Mouse (Mus musculus) MEL (cell line): Measurements from ENCODE around the gene Tyrobp.

Experiments used
- CHD2 ChIP-seq: IDR thresholded peaks from 2 replicates; pipeline ENCODE4 v1.6.1; 2011; ENCODE audit warnings: low read length, improper control_type of control experiment
- CTCF ChIP-seq, 3 experiments: IDR thresholded peaks in 2 of 3; conservative IDR thresholded peaks in 1 of 3; 2 replicates each; pipeline ENCODE4 v1.5.1; 2011 to 2012; ENCODE audit warnings: low read length in 3 of 3, low read depth in 2 of 3, mild to moderate bottlenecking in 2 of 3, improper control_type of control experiment in 1 of 3, inconsistent platforms in 1 of 3, mixed read lengths in 1 of 3, moderate library complexity in 1 of 3; ENCODE audit not compliant: control insufficient read depth in 1 of 3, insufficient read depth in 1 of 3, poor library complexity in 1 of 3, severe bottlenecking in 1 of 3
- ELF1 ChIP-seq: IDR thresholded peaks from 2 replicates; pipeline ENCODE4 v1.6.1; 2014; ENCODE audit warnings: low read depth, mild to moderate bottlenecking, inconsistent platforms, low read length, improper control_type of control experiment, moderate library complexity
- EP300 ChIP-seq, 2 experiments: IDR thresholded peaks; 2 replicates each; pipeline ENCODE4 v1.6.1; 2011; ENCODE audit warnings: improper control_type of control experiment in 2 of 2, low read length in 2 of 2, low read depth in 1 of 2, mild to moderate bottlenecking in 1 of 2
- ETS1 ChIP-seq: IDR thresholded peaks from 2 replicates; pipeline ENCODE4 v1.6.1; 2012; ENCODE audit warnings: low read depth, mild to moderate bottlenecking, inconsistent platforms, low read length, improper control_type of control experiment, moderate library complexity
- HCFC1 ChIP-seq: IDR thresholded peaks from 2 replicates; pipeline ENCODE4 v1.6.1; 2012; ENCODE audit warnings: low read depth, mild to moderate bottlenecking, inconsistent platforms, low read length, improper control_type of control experiment, moderate library complexity
- MAFK ChIP-seq: IDR thresholded peaks from 2 replicates; pipeline ENCODE4 v1.6.1; 2011; ENCODE audit warnings: low read depth, mild to moderate bottlenecking, low read length, improper control_type of control experiment, borderline replicate concordance
- MEF2A ChIP-seq: IDR thresholded peaks from 2 replicates; pipeline ENCODE4 v1.6.1; 2014; ENCODE audit warnings: low read depth, mild to moderate bottlenecking, inconsistent platforms, low read length, improper control_type of control experiment; ENCODE audit not compliant: poor library complexity, insufficient replicate concordance, severe bottlenecking; ENCODE audit errors: extremely low read depth
- POLR2A ChIP-seq, 2 experiments: IDR thresholded peaks; 2 replicates each; pipeline ENCODE4 v1.6.1; 2011 to 2012; ENCODE audit warnings: low read length in 2 of 2, mild to moderate bottlenecking in 2 of 2, control low read depth in 1 of 2, improper control_type of control experiment in 1 of 2, low read depth in 1 of 2, moderate library complexity in 1 of 2; ENCODE audit not compliant: control insufficient read depth in 1 of 2, insufficient read depth in 1 of 2, poor library complexity in 1 of 2
- SIN3A ChIP-seq: IDR thresholded peaks from 2 replicates; pipeline ENCODE4 v1.6.1; 2012; ENCODE audit warnings: low read length, improper control_type of control experiment, inconsistent platforms
- UBTF ChIP-seq: IDR thresholded peaks from 2 replicates; pipeline ENCODE4 v1.6.1; 2012; ENCODE audit warnings: low read depth, mild to moderate bottlenecking, inconsistent platforms, low read length, improper control_type of control experiment, moderate library complexity, borderline replicate concordance; ENCODE audit not compliant: insufficient read depth
- ZC3H11A ChIP-seq: IDR thresholded peaks from 2 replicates; pipeline ENCODE4 v1.6.1; 2012; ENCODE audit warnings: low read depth, mild to moderate bottlenecking, inconsistent platforms, low read length, improper control_type of control experiment
- ZMIZ1 ChIP-seq: IDR thresholded peaks from 2 replicates; pipeline ENCODE4 v1.6.1; 2012; ENCODE audit warnings: low read depth, mild to moderate bottlenecking, inconsistent platforms, low read length, improper control_type of control experiment, moderate library complexity
- ZNF384 ChIP-seq: IDR thresholded peaks from 2 replicates; pipeline ENCODE4 v1.6.1; 2012; ENCODE audit warnings: low read depth, mild to moderate bottlenecking, inconsistent platforms, low read length, improper control_type of control experiment

DNA sequence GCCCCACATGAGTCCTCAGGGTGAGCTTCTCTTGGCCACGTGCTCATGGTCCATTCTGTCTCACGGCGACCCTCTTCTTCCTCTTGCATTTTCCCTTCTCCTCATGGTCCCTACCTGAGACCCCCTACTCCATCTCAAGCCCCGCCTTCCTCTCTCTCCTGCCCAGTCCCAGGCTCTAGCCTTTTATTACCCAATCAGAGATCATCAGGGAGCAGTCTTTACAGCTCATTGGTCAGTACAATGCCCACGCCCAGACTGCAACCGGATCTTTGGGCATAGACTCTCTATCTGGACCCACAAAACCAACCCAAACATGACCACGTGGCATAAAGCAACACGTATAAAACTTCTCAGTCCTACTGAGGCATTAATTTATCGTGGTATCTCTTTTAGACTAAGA is 29.5 kb upstream of the Tyrobp start:
- TF ChIP-seq ZC3H11A (no peak), SIN3A (no peak), MEF2A (no peak), ELF1 (no peak), CTCF (IDR thresholded peaks at IDR 0.05 in 2 of 3, conservative IDR thresholded peaks at IDR 0.05 in 1 of 3; ENCODE audit: control insufficient read depth in 1 of 3, insufficient read depth in 1 of 3, low read depth in 2 of 3, low read length in 3 of 3, poor library complexity in 1 of 3, severe bottlenecking in 1 of 3) (no peak), ZNF384 (no peak), ZMIZ1 (no peak), CHD2 (no peak), POLR2A (IDR thresholded peaks at IDR 0.05; ENCODE audit: control insufficient read depth in 1 of 2, insufficient read depth in 1 of 2, low read depth in 1 of 2, low read length in 2 of 2, poor library complexity in 1 of 2) (no peak), UBTF (no peak), ETS1 (no peak), EP300 (IDR thresholded peaks at IDR 0.05; ENCODE audit: low read depth in 1 of 2, low read length in 2 of 2) (no peak), HCFC1 (no peak), MAFK (no peak)
